Mouse (Mus musculus) lung, postnatal 4 days (tissue): Measurements from ENCODE around the gene Irf2bpl.

Experiments
- DNase-seq, 2 experiments: peaks; one replicate each; pipeline ENCODE4 v3.0.0; 2021

Irf2bpl gene

GRCm38 (mm10) chr12:86897769-86898273 lies 13.2 kb upstream of the Irf2bpl start:
- DNase-seq = no peak

- no peak for DNase-seq
Measured at GRCm38 (mm10) chr12:86896921-86897512, 12.4 kb upstream of the Irf2bpl start.

DNA sequence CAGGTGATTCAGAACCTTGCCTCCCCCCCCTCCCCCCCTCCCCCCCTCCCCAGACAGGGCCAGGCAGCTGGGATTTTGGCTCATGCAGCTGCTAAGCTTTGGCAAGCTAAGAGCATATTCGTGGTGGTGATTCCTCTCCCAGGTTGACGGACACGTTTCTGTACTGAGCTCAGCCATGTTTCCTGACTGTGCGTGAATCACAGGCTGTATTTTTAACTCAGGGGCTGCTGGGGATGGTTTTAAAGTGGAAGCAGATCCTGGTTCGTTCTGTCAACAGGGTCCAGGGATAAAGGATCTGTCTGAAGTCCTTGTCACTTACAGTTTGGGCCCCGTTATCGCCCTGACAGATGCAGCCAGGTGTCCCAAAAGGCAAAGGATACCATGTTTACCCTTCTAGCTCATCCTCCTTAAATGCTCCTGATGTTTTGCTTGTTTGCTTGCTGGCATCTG lies 11.9 kb upstream of the Irf2bpl start:
- no peak for DNase-seq

DNA sequence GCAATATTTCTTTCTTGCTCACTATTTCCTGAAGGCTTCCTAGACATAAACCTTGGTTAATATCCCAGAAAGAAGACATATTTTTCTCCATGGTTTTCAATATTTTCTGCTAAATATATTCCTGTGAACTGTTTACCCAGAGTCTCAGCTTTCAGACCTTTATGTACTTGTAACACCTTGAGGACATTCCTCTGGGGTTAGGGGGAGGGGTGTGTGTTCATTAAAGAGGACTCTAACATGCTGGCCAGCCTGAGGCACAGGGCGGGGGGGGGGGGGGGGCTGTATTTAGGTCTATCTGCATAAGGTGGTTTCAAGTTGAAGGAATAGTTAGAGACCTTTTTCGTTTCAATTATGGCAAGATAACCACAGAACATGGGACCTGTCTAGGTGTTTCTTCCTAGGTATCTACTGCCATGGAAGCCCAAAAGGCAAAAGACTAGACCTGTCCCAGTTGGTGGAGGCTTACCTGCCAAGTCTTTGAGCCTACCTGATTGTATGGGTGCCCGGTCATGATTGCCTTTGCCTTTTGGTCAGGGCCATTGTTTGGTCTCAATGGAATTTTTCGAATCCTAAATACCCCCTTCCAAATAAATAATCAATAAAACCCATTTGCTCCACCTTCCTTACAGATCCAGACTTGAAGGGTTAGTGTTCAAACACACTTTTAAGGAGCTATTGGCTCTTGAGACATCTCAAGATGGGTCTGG lies 11.3 kb upstream of the Irf2bpl start:
- no peak for DNase-seq

DNA sequence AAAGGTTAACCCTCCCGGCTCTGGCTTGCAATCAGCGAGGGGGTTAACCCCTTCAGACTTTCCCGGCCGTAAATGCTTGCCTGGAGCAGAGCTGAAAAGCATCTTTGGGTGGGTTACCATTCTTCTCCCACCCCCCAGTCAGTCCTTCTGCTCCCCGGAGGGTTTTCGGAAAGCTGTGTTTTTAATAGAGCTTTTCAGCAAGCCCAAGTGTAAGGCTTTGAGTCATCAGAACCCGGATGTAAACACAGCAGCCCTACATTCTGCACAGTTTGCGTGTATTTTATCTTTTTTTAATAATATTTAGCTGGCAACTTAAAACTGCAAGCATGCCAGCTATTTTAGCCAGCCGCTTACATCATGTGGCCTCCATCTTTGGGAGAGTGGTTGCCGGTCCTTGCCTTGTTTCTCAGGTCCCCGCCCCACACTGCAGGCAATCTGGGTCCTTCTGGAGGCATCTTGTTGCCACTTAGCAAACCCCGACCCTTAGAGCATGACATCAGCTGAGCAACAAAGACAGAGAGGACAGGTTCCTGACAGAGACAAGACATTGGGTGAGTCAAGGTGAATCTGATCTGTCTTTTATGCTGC lies 10.3 kb upstream of the Irf2bpl start:
- peak in 1 of 2 experiments; percentile 65 for DNase-seq

GRCm38 (mm10) chr12:86894184-86894839 lies 9.7 kb upstream of the Irf2bpl start:
- peak; percentile 98 for DNase-seq

GRCm38 (mm10) chr12:86893326-86894183 lies 9.0 kb upstream of the Irf2bpl start:
- peak; percentile 56 to 59 for DNase-seq

DNA sequence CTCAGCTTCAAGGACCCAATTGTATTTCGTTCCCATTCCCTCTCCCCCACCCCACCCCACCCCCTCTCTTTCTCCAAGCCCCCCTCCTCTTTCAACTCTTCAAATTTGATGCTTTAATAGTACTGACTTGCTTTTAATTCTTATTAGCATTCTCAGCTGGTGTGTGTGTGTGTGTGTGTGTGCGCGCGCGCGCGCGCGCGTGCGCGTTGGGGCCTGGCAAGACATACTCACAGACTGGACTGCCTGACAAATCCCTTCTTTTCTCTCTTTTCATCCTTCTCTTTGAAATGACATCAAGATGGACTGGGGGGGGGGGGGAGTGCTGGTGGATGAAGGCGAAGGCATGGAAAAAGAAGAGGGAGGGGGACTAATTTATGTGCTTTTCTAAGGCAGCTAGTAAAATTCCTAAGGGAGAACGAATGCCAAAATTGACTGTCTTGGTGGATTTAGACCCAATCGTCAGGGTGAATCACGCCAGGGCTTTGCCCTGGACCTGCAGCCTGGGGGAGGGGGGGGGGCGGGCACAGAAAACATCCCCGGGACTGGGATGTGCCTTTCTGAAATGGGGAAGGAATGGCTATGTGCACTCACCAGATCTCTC lies 8.2 kb upstream of the Irf2bpl start:
- DNase-seq = peak in 1 of 2 experiments; percentile 68

DNA sequence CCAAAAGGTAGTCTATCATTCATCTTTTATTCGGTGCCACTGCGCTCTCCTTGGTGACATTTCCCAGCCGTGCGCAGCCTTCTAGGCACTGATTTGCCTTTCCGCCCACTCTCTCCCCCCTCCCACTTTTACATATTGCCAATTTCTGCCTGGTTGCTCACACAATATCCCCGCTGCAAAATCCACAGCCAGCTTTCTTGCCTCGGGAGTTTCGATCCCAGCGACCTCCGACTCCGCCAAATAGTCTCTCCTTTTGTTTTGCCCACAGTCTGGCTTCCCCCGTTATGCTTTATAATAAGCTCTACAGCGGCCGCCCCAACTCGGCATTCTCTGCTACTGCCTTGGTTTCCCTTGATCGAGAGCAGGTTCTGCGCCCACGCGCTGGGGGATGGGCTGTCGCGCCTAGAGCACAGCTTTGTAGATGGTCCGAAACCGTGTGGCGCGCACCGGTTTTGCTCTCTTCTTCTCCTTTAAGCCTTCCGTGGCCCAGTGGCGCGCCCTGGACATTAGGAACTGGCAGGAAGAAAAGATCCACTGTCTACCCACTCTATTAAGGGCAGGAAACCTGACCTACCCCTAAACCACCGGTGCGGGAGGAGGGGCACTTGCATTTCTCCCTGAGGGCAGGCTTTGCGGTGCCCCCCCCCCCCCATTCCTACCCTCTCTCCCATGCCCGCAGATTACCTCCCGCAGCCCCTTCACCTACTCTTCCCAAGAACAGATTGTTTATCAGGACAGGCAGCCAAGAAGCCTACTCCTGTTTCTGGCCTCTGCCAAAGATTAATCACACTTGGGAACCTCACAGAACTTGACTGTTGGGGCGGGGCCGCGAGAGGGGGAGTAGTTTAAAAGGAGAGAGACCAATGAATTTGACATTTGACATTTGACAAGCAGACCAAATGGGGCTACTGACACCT lies 7.4 kb upstream of the Irf2bpl start:
- peak; percentile 88 to 91 for DNase-seq

DNA sequence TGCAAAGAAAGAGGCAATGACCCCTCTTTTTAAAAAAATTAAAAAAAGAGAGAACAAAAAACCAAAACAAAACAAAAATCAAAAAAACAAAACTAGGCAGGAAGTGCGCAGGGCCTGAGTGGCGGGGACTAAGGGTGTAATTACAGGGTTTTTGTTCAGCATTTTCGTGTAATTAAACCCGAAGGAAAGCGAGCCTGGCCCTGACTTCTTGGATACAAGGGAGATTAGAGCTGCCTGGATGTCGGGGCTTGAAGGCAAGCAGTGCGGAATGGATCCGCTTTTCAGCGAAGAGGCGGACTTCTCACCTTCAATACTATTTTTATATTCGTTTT lies 6.8 kb upstream of the Irf2bpl start:
- no peak for DNase-seq

GRCm38 (mm10) chr12:86890796-86891301 lies 6.3 kb upstream of the Irf2bpl start:
- DNase-seq = peak in 1 of 2 experiments; percentile 51

GRCm38 (mm10) chr12:86890091-86890720 lies 5.6 kb upstream of the Irf2bpl start:
- no peak for DNase-seq

DNA sequence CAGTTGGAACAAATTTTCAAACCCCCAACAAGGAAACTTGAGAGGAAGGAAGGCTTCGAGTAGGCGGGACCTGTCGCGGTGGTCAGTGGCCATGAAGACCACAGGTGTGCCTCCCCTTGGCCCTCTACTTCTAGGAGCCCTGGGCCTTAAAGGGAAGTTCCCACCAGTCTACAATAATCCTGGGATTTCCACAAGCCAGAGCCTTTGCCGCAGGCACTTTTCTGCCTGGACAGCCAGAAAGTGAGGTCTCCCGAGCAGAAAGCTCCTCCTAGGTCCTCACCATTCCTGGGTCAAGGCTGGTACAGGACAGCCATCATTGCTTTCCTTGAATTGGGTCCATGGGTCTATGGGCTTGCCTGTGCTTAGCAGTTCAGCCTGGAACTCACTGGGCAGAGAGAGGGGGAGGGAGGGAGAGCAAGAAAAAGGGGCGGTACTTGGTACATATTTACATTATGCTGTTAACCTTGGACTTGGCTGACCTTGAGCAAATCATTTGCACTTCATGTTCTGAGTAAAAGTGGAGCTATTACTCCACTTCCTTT lies 4.6 kb upstream of the Irf2bpl start:
- DNase-seq = peak; percentile 58 to 70

- DNase-seq = peak; percentile 88 to 93
Measured at GRCm38 (mm10) chr12:86888130-86889069, 3.8 kb upstream of the Irf2bpl start.

GRCm38 (mm10) chr12:86887381-86888129 lies 3.0 kb upstream of the Irf2bpl start:
- no peak for DNase-seq

DNA sequence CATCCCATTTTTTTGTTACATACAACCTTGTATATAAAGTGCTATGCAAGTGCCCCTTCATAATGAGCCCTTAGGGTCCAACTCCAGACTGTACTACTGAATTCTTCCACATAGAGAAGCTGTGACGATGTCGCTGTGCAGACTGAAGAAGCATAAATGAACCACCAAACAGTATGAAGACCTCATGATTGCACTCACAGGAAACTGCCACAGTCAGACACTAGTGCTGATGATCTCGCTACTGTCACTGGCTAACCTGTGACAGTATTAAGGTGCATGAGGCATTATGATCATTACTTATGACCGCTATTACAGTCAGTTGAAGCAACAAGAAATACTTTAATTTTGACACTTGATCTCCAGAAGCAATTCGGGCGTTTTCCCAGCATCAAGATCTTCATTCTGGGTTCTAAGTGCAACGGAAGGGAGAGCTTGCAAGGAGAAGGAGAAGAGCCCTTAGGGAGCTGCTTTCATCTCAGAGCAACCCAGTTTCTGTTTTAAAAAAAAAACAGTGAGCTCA lies 1.9 kb upstream of the Irf2bpl start:
- no peak for DNase-seq

DNA sequence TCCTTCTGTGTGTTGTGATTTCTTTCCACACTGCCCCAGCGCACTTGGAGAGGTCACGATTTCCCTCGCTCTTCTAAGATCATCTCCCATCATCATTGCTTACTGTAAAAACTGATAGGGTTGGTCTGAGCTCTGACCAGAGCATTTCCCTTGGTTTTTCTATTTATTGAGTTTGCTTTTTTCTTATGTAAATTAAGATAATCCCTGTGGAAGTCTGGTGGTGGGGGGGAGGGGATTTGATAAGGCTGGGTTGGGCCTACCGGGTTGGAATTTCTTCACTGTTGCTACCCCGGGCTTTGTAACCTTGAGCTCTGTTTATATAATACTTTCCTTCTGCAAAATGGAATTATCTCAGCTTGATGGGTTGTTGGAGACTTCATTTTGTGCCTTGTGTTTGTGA lies 1.1 kb upstream of the Irf2bpl start:
- no peak for DNase-seq

DNA sequence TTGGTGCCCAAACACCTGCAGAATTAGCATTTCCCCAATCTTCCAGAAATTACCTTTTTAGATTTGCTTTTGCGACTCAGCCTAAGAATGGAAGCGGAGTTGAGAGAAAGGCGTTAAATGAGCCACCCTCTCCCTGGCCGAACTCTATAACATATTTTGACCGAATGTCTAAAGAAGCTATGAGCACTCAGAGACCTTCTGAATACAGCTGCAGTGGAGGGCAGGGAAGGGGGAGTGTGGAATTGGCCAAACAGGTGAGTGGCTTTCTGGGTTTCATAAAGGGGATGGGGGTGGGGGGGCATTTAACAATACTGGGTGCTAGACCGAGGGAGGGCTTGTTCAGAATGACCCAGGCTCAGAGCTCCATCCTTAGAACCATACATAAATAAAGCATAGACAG lies 738 bp upstream of the Irf2bpl start:
- no peak for DNase-seq
